Mouse (Mus musculus): Measurements from ENCODE around the gene Usp19. TPM values are rescaled to one million over a fixed set of nuclear protein-coding genes. Genes with fewer than 3 reads are reported as not detected.

Usp19 gene
- polyA plus RNA-seq, 1 experiment, result 77.0 TPM

- no peak overlapping the region for H3K27ac ChIP-seq (ENCODE audit: insufficient read depth, low read length)
- peak overlapping the region; percentile 76 for H3K4me3 ChIP-seq (ENCODE audit: insufficient read depth, low read length)
- TF ChIP-seq POLR2A (IDR thresholded peaks at IDR 0.05; ENCODE audit: low read depth, low read length), result no peak; the same call in 1 of the 2 replicates
- no peak for TF ChIP-seq CTCF (IDR thresholded peaks at IDR 0.05; ENCODE audit: borderline replicate concordance, insufficient read depth, low read length)
- 0 out of 2 replicates have a peak, but pooled peaks cover 6% of the 10 kb centered on the region for H3K4me1 ChIP-seq (ENCODE audit: control insufficient read depth, insufficient read depth, low read length)
These were observed 9.4 kb upstream of the Usp19 start for GRCm38 (mm10) chr9:108480813-108481519.

DNA sequence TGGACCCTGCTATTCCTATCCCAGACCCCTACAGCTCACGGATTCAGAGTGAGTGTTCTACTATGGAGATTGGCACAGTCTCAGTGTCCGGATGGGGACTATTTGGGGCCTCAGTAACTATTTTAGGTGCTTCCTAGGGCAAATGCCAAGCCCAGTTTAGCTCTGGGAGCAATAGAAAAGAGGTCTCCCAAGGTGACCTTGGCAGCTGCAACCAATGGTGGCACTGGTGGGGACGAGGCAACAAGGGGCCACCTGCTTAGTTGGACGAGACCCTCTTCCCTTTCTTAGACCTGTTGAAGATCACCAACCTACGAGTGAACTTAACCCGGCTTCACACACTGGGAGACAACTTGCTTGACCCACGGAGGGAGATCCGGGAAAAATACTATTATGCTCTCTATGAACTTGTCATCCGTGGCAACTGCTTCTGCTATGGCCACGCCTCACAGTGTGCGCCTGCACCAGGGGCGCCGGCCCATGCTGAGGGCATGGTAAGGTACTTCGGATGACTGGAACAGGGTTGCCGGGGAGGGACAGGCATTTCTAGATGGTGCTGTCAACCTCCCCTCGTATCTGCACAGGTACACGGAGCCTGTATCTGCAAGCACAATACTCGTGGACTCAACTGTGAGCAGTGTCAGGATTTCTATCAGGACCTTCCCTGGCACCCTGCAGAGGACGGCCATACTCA is 8.7 kb upstream of the Usp19 start:
- Histone ChIP-seq H3K4me3 (ENCODE audit: insufficient read depth, low read length) (no peak overlapping the region), H3K4me1 (ENCODE audit: control insufficient read depth, insufficient read depth, low read length) (0 out of 2 replicates have a peak, but pooled peaks cover 6% of the 10 kb centered on the region), H3K27ac (ENCODE audit: insufficient read depth, low read length) (no peak overlapping the region)
- TF ChIP-seq CTCF (IDR thresholded peaks at IDR 0.05; ENCODE audit: borderline replicate concordance, insufficient read depth, low read length) (no peak), POLR2A (IDR thresholded peaks at IDR 0.05; ENCODE audit: low read depth, low read length) (no peak)

- H3K27ac ChIP-seq (ENCODE audit: insufficient read depth, low read length), result no peak overlapping the region
- H3K4me3 ChIP-seq (ENCODE audit: insufficient read depth, low read length), result no peak overlapping the region
- 0 out of 2 replicates have a peak, but pooled peaks cover 2% of the 10 kb centered on the region for H3K4me1 ChIP-seq (ENCODE audit: control insufficient read depth, insufficient read depth, low read length)
- TF ChIP-seq CTCF (IDR thresholded peaks at IDR 0.05; ENCODE audit: borderline replicate concordance, insufficient read depth, low read length), result no peak
These were observed 7.2 kb upstream of the Usp19 start for GRCm38 (mm10) chr9:108483051-108483790.

DNA sequence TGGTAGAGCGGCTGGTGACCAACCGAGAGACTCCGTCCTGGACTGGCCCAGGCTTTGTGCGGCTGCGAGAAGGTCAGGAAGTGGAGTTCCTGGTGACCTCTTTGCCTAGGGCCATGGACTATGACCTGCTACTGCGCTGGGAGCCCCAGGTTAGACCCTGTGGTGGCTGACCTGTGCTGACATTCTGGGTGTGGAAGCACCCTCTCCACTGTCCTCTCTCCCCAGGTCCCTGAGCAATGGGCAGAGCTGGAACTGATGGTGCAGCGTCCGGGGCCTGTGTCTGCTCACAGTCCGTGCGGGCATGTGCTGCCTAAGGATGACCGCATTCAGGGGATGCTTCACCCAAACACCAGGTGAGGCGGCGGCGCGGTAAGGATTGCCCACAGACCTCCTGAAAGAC is 6.4 kb upstream of the Usp19 start:
- Histone ChIP-seq H3K27ac (ENCODE audit: insufficient read depth, low read length) (no peak overlapping the region), H3K4me3 (ENCODE audit: insufficient read depth, low read length) (no peak overlapping the region), H3K4me1 (ENCODE audit: control insufficient read depth, insufficient read depth, low read length) (0 out of 2 replicates have a peak, but pooled peaks cover 2% of the 10 kb centered on the region)
- TF ChIP-seq POLR2A (IDR thresholded peaks at IDR 0.05; ENCODE audit: low read depth, low read length) (no peak), CTCF (IDR thresholded peaks at IDR 0.05; ENCODE audit: borderline replicate concordance, insufficient read depth, low read length) (no peak)

DNA sequence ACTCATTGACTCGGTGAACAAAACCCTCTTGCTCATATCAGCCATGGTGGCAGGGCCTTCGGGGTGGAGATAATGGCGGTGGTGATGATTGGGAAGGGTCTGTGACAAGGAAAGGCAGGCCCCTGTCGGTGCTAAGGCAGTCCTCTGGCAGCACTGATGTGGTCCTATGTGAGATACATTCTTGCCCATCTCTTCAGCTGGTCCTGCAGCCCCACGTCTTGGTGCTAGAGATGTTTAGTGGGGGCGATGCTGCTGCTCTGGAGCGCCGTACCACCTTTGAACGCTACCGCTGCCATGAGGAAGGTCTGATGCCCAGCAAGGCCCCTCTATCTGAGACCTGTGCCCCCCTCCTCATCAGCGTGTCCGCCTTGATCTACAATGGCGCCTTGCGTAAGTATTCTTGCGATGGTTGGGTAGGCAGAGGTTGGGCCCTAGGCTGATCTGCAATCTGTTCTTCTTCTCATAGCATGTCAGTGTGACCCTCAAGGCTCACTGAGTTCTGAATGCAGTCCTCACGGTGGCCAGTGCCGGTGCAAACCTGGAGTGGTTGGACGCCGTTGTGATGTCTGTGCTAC is 5.0 kb upstream of the Usp19 start:
- Histone ChIP-seq H3K4me3 (ENCODE audit: insufficient read depth, low read length) (no peak overlapping the region), H3K27ac (ENCODE audit: insufficient read depth, low read length) (no peak overlapping the region), H3K4me1 (ENCODE audit: control insufficient read depth, insufficient read depth, low read length) (no peaks in the 10 kb centered on the region)
- TF ChIP-seq CTCF (IDR thresholded peaks at IDR 0.05; ENCODE audit: borderline replicate concordance, insufficient read depth, low read length) (no peak), POLR2A (IDR thresholded peaks at IDR 0.05; ENCODE audit: low read depth, low read length) (no peak)

DNA sequence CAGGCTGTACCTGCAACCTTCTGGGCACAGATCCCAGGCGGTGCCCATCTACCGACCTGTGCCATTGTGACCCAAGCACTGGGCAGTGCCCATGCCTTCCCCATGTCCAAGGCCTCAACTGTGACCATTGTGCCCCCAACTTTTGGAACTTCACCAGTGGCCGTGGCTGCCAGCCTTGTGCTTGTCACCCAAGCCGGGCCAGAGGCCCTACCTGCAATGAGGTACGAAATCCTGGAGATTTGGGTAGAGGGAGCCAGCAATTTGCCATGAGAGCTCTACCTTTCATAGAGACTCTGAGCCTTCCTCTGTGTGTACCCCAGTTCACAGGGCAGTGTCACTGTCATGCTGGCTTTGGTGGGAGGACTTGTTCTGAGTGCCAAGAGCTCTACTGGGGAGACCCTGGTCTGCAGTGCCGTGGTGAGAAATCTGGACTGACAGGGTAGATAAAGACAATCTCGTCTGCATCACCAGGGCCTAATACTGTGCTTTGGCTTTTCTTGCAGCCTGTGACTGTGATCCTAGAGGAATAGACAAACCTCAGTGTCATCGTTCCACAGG is 3.4 kb upstream of the Usp19 start:
- Histone ChIP-seq H3K27ac (ENCODE audit: insufficient read depth, low read length) (no peak overlapping the region), H3K4me3 (ENCODE audit: insufficient read depth, low read length) (no peak overlapping the region), H3K4me1 (ENCODE audit: control insufficient read depth, insufficient read depth, low read length) (no peaks in the 10 kb centered on the region)
- no peak for TF ChIP-seq POLR2A (IDR thresholded peaks at IDR 0.05; ENCODE audit: low read depth, low read length)
- TF ChIP-seq CTCF (IDR thresholded peaks at IDR 0.05; ENCODE audit: borderline replicate concordance, insufficient read depth, low read length), result no peak

DNA sequence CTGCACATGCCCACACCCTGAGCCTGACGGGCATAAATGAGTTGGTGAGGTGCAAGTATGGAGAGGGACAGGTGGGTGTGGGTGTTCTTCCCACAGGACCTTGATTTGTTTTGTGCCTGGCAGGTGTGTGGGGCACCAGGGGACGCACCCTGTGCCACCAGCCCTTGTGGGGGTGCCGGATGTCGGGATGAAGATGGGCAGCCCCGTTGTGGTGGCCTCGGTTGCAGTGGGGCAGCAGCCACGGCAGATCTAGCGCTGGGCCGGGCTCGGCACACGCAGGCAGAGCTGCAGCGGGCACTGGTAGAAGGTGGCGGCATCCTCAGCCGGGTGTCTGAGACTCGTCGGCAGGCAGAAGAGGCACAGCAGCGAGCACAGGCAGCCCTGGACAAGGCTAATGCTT is 2.0 kb upstream of the Usp19 start:
- Histone ChIP-seq H3K4me1 (ENCODE audit: control insufficient read depth, insufficient read depth, low read length) (no peaks in the 10 kb centered on the region), H3K4me3 (ENCODE audit: insufficient read depth, low read length) (no peak overlapping the region), H3K27ac (ENCODE audit: insufficient read depth, low read length) (no peak overlapping the region)
- no peak for TF ChIP-seq POLR2A (IDR thresholded peaks at IDR 0.05; ENCODE audit: low read depth, low read length)
- no peak for TF ChIP-seq CTCF (IDR thresholded peaks at IDR 0.05; ENCODE audit: borderline replicate concordance, insufficient read depth, low read length)

DNA sequence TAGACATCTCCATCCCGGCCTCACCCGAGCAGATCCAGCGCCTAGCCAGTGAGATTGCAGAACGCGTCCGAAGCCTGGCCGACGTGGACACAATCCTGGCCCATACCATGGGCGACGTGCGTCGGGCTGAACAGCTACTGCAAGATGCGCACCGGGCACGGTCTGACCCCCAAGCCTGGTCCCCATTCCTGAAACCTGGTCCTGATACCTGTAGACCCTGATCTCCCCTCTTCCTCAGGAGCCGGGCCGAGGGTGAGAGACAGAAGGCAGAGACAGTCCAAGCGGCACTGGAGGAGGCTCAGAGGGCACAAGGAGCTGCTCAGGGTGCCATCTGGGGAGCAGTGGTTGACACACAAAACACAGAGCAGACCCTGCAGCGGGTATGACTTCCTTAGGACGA is 1.2 kb upstream of the Usp19 start:
- TF ChIP-seq CTCF (IDR thresholded peaks at IDR 0.05; ENCODE audit: borderline replicate concordance, insufficient read depth, low read length) (no peak), POLR2A (IDR thresholded peaks at IDR 0.05; ENCODE audit: low read depth, low read length) (no peak)
- no peak overlapping the region for H3K27ac ChIP-seq (ENCODE audit: insufficient read depth, low read length)
- H3K4me1 ChIP-seq (ENCODE audit: control insufficient read depth, insufficient read depth, low read length), result no peaks in the 10 kb centered on the region
- H3K4me3 ChIP-seq (ENCODE audit: insufficient read depth, low read length), result no peak overlapping the region
